Mouse (Mus musculus) MEL (cell line): ENCODE data around the gene Lmntd2. TPM values are rescaled to one million over a fixed set of nuclear protein-coding genes. Genes with fewer than 3 reads are reported as not detected.

ENCODE experiments used
- DNase-seq: peaks from one replicate; pipeline ENCODE4 v3.0.0; 2011; ENCODE audit warnings: low read depth, low spot score
- H3K27ac ChIP-seq: 2 replicates; pipeline ENCODE4 v1.5.1; 2012; ENCODE audit warnings: low read depth, mild to moderate bottlenecking, control low read depth, low read length, moderate library complexity; ENCODE audit not compliant: control insufficient read depth
- H3K27me3 ChIP-seq, 2 experiments: fragments of 150-350 bp in 1 of 2; sonication (generic) in 1 of 2; 2 replicates each; pipeline ENCODE4 v1.6.1; 2012; ENCODE audit warnings: low read length in 2 of 2, mild to moderate bottlenecking in 2 of 2, improper control_type of control experiment in 1 of 2, moderate library complexity in 1 of 2; ENCODE audit not compliant: insufficient read depth in 2 of 2, control insufficient read depth in 1 of 2
- H3K36me3 ChIP-seq, 2 experiments: 2 replicates each; pipeline ENCODE4 v1.6.1; 2012 to 2014; ENCODE audit warnings: low read length in 2 of 2, improper control_type of control experiment in 1 of 2, inconsistent platforms in 1 of 2, mild to moderate bottlenecking in 1 of 2; ENCODE audit not compliant: insufficient read depth in 2 of 2, control insufficient read depth in 1 of 2
- H3K4me1 ChIP-seq, 2 experiments: fragments of 150-350 bp in 1 of 2; sonication (generic) in 1 of 2; 2 replicates each; pipeline ENCODE4 v1.6.1; 2012; ENCODE audit warnings: low read length in 2 of 2, improper control_type of control experiment in 1 of 2, mild to moderate bottlenecking in 1 of 2; ENCODE audit not compliant: insufficient read depth in 2 of 2, control insufficient read depth in 1 of 2
- H3K4me3 ChIP-seq, 2 experiments: fragments of 150-350 bp in 1 of 2; sonication (generic) in 1 of 2; 2 replicates each; pipeline ENCODE4 v1.5.1; 2012; ENCODE audit warnings: low read depth in 2 of 2, low read length in 2 of 2, mild to moderate bottlenecking in 2 of 2, moderate library complexity in 2 of 2, control low read depth in 1 of 2, improper control_type of control experiment in 1 of 2; ENCODE audit not compliant: control insufficient read depth in 1 of 2, insufficient read depth in 1 of 2
- H3K79me2 ChIP-seq: 2 replicates; pipeline ENCODE4 v1.6.1; 2012; ENCODE audit warnings: mild to moderate bottlenecking, low read length, moderate library complexity; ENCODE audit not compliant: control insufficient read depth, poor library complexity, insufficient read depth
- H3K9ac ChIP-seq: 2 replicates; pipeline ENCODE4 v1.6.1; 2012; ENCODE audit warnings: low read depth, mild to moderate bottlenecking, control low read depth, low read length, moderate library complexity; ENCODE audit not compliant: control insufficient read depth, poor library complexity, severe bottlenecking
- H3K9me3 ChIP-seq: fragments of 150-350 bp; sonication (generic); replicated peaks from 2 replicates; pipeline ENCODE4 v1.6.1; 2012; ENCODE audit warnings: mild to moderate bottlenecking, low read length, improper control_type of control experiment, moderate library complexity; ENCODE audit not compliant: insufficient read depth
- BHLHE40 ChIP-seq: IDR thresholded peaks from 2 replicates; pipeline ENCODE4 v1.6.1; 2012; ENCODE audit warnings: low read depth, mild to moderate bottlenecking, inconsistent platforms, low read length, improper control_type of control experiment, borderline replicate concordance
- CHD1 ChIP-seq: IDR thresholded peaks from 2 replicates; pipeline ENCODE4 v1.6.1; 2012; ENCODE audit warnings: low read depth, mild to moderate bottlenecking, inconsistent platforms, low read length, improper control_type of control experiment
- E2F4 ChIP-seq: IDR thresholded peaks from 2 replicates; pipeline ENCODE4 v1.6.1; 2011; ENCODE audit warnings: low read depth, low read length, improper control_type of control experiment, borderline replicate concordance
- ELF1 ChIP-seq: IDR thresholded peaks from 2 replicates; pipeline ENCODE4 v1.6.1; 2014; ENCODE audit warnings: low read depth, mild to moderate bottlenecking, inconsistent platforms, low read length, improper control_type of control experiment, moderate library complexity
- EP300 ChIP-seq, 2 experiments: IDR thresholded peaks; 2 replicates each; pipeline ENCODE4 v1.6.1; 2011; ENCODE audit warnings: improper control_type of control experiment in 2 of 2, low read length in 2 of 2, low read depth in 1 of 2, mild to moderate bottlenecking in 1 of 2
- ETS1 ChIP-seq: IDR thresholded peaks from 2 replicates; pipeline ENCODE4 v1.6.1; 2012; ENCODE audit warnings: low read depth, mild to moderate bottlenecking, inconsistent platforms, low read length, improper control_type of control experiment, moderate library complexity
- GABPA ChIP-seq: IDR thresholded peaks from 2 replicates; pipeline ENCODE4 v1.6.1; 2012; ENCODE audit warnings: low read depth, mild to moderate bottlenecking, inconsistent platforms, low read length, improper control_type of control experiment, moderate library complexity
- GATA1 ChIP-seq: IDR thresholded peaks from 2 replicates; pipeline ENCODE4 v1.6.1; 2011; ENCODE audit warnings: low read depth, low read length, improper control_type of control experiment
- JUND ChIP-seq: IDR thresholded peaks from 2 replicates; pipeline ENCODE4 v1.6.1; 2011; ENCODE audit warnings: low read depth, mild to moderate bottlenecking, improper control_type of control experiment, low read length
- MAX ChIP-seq: IDR thresholded peaks from 2 replicates; pipeline ENCODE4 v1.6.1; 2011; ENCODE audit warnings: low read length, improper control_type of control experiment
- MAZ ChIP-seq: IDR thresholded peaks from 2 replicates; pipeline ENCODE4 v1.6.1; 2012; ENCODE audit warnings: low read depth, mild to moderate bottlenecking, inconsistent platforms, low read length, improper control_type of control experiment
- MXI1 ChIP-seq: IDR thresholded peaks from 2 replicates; pipeline ENCODE4 v1.6.1; 2011; ENCODE audit warnings: mild to moderate bottlenecking, low read depth, low read length, improper control_type of control experiment
- NELFE ChIP-seq: IDR thresholded peaks from 2 replicates; pipeline ENCODE4 v1.6.1; 2011; ENCODE audit warnings: low read depth, low read length, improper control_type of control experiment
- POLR2A ChIP-seq, 2 experiments: IDR thresholded peaks; 2 replicates each; pipeline ENCODE4 v1.6.1; 2011 to 2012; ENCODE audit warnings: low read length in 2 of 2, mild to moderate bottlenecking in 2 of 2, control low read depth in 1 of 2, improper control_type of control experiment in 1 of 2, low read depth in 1 of 2, moderate library complexity in 1 of 2; ENCODE audit not compliant: control insufficient read depth in 1 of 2, insufficient read depth in 1 of 2, poor library complexity in 1 of 2
- POLR2AphosphoS2 ChIP-seq: IDR thresholded peaks from 2 replicates; pipeline ENCODE4 v1.6.1; 2011; ENCODE audit warnings: low read length, improper control_type of control experiment
- RAD21 ChIP-seq: IDR thresholded peaks from 2 replicates; pipeline ENCODE4 v1.6.1; 2011; ENCODE audit warnings: mild to moderate bottlenecking, low read depth, low read length, improper control_type of control experiment
- RCOR1 ChIP-seq: IDR thresholded peaks from 2 replicates; pipeline ENCODE4 v1.6.1; 2012; ENCODE audit warnings: low read depth, mild to moderate bottlenecking, inconsistent platforms, low read length, improper control_type of control experiment
- SMC3 ChIP-seq: IDR thresholded peaks from 2 replicates; pipeline ENCODE4 v1.6.1; 2011; ENCODE audit warnings: low read depth, low read length, improper control_type of control experiment
- TAL1 ChIP-seq: IDR thresholded peaks from 2 replicates; pipeline ENCODE4 v1.6.1; 2012; ENCODE audit warnings: mild to moderate bottlenecking, inconsistent platforms, low read length, moderate library complexity, mixed read lengths
- TBP ChIP-seq: IDR thresholded peaks from 2 replicates; pipeline ENCODE4 v1.8.0; 2011; ENCODE audit warnings: low read depth, low read length, improper control_type of control experiment
- TCF12 ChIP-seq: IDR thresholded peaks from 2 replicates; pipeline ENCODE4 v1.6.1; 2014; ENCODE audit warnings: low read depth, mild to moderate bottlenecking, inconsistent platforms, low read length, improper control_type of control experiment, moderate library complexity
- UBTF ChIP-seq: IDR thresholded peaks from 2 replicates; pipeline ENCODE4 v1.6.1; 2012; ENCODE audit warnings: low read depth, mild to moderate bottlenecking, inconsistent platforms, low read length, improper control_type of control experiment, moderate library complexity, borderline replicate concordance; ENCODE audit not compliant: insufficient read depth
- USF1 ChIP-seq: IDR thresholded peaks from 2 replicates; pipeline ENCODE4 v1.6.1; 2014; ENCODE audit warnings: low read depth, mild to moderate bottlenecking, inconsistent platforms, low read length, improper control_type of control experiment, moderate library complexity
- USF2 ChIP-seq, 2 experiments: IDR thresholded peaks; 2 replicates each; pipeline ENCODE4 v1.6.1; 2011 to 2012; ENCODE audit warnings: improper control_type of control experiment in 2 of 2, low read length in 2 of 2, borderline replicate concordance in 1 of 2, inconsistent platforms in 1 of 2, low read depth in 1 of 2, mild to moderate bottlenecking in 1 of 2; ENCODE audit not compliant: insufficient read depth in 1 of 2
- ZC3H11A ChIP-seq: IDR thresholded peaks from 2 replicates; pipeline ENCODE4 v1.6.1; 2012; ENCODE audit warnings: low read depth, mild to moderate bottlenecking, inconsistent platforms, low read length, improper control_type of control experiment
- ZMIZ1 ChIP-seq: IDR thresholded peaks from 2 replicates; pipeline ENCODE4 v1.6.1; 2012; ENCODE audit warnings: low read depth, mild to moderate bottlenecking, inconsistent platforms, low read length, improper control_type of control experiment, moderate library complexity
- ZNF384 ChIP-seq: IDR thresholded peaks from 2 replicates; pipeline ENCODE4 v1.6.1; 2012; ENCODE audit warnings: low read depth, mild to moderate bottlenecking, inconsistent platforms, low read length, improper control_type of control experiment
- polyA plus RNA-seq, 2 experiments: library from polyadenylated mRNA; stranded (reverse) in 1 of 2; unstranded in 1 of 2; fragments of >175 nt in 1 of 2; fragments of >200 nt in 1 of 2; gene quantifications; 2 replicates each; pipeline versions ENCODE4 v1.2.1 to v1.2.4; 2012; ENCODE audit warnings: low replicate concordance in 2 of 2, low read depth in 1 of 2; ENCODE audit not compliant: insufficient read length in 2 of 2, insufficient read depth in 1 of 2, missing spikeins in 1 of 2
- total RNA-seq: library from RNA; depleted of rRNA; stranded (reverse); fragments of 300-350 nt; gene quantifications from 2 replicates; pipeline ENCODE4 v1.2.3, GENCODE M21; 2012

Lmntd2 gene
- total and polyA plus RNA-seq, 3 experiments: 0.43 TPM; not detected in 2

- H3K79me2 ChIP-seq: peaks cover 6% of the 10 kb centered on the region; the same call in 1 of the 2 replicates
- H3K4me3 ChIP-seq: peak overlapping the region; percentile 82 to 84
- H3K27me3 ChIP-seq: no peaks in the 10 kb centered on the region
- H3K9ac ChIP-seq: peak overlapping the region; percentile 81
- peaks cover 0 to 7% of the 10 kb centered on the region in 2 experiments; a peak in 2 of 4 replicates for H3K36me3 ChIP-seq
- H3K9me3 ChIP-seq: no peaks in the 10 kb centered on the region
- peaks cover 6 to 10% of the 10 kb centered on the region in 2 experiments for H3K4me1 ChIP-seq
- no peak for TF ChIP-seq USF1
- TF ChIP-seq MAZ: no peak
- no peak for TF ChIP-seq CHD1
- TF ChIP-seq NELFE: no peak
- TF ChIP-seq BHLHE40: no peak
- TF ChIP-seq RCOR1: no peak
- no peak for TF ChIP-seq ZMIZ1
- no peak for TF ChIP-seq TBP
- TF ChIP-seq ELF1: no peak
- no peak for TF ChIP-seq MAX
- TF ChIP-seq RAD21: no peak
- TF ChIP-seq SMC3: no peak
- no peak for DNase-seq
- peak overlapping the region; percentile 82 for H3K27ac ChIP-seq
Measured at GRCm38 (mm10) chr7:141173323-141173850, 40.5 kb downstream of the Lmntd2 start.

- H3K79me2 ChIP-seq: peaks cover 10% of the 10 kb centered on the region
- H3K4me1 ChIP-seq: peaks cover 6 to 17% of the 10 kb centered on the region in 2 experiments
- DNase-seq: peak; percentile 98
- H3K36me3 ChIP-seq: peaks cover 0 to 13% of the 10 kb centered on the region in 2 experiments; a peak in 2 of 4 replicates
- peak within 1 kb of the TSS; percentile 91 for H3K9ac ChIP-seq
- H3K27me3 ChIP-seq: no peaks in the 10 kb centered on the region
- H3K9me3 ChIP-seq: no peaks in the 10 kb centered on the region
- peak within 1 kb of the TSS; percentile 87 for H3K27ac ChIP-seq
- H3K4me3 ChIP-seq: peak within 1 kb of the TSS; percentile 82 to 84
- TF ChIP-seq TAL1: no peak
- no peak for TF ChIP-seq UBTF
- no peak for TF ChIP-seq ZNF384
- TF ChIP-seq TCF12: peak; percentile 23; the same call in 1 of the 2 replicates
- TF ChIP-seq E2F4: no peak
- peak; percentile 56 for TF ChIP-seq TBP
- peak; percentile 91 for TF ChIP-seq POLR2AphosphoS2
- peak; percentile 74 to 89 for TF ChIP-seq POLR2A (IDR thresholded peaks at IDR 0.05; ENCODE audit: control insufficient read depth in 1 of 2, insufficient read depth in 1 of 2, low read depth in 1 of 2, low read length in 2 of 2, poor library complexity in 1 of 2)
- TF ChIP-seq CHD1: no peak; the same call in 1 of the 2 replicates
- no peak for TF ChIP-seq JUND
- TF ChIP-seq BHLHE40: peak; percentile 57
- TF ChIP-seq RAD21: no peak
- TF ChIP-seq GATA1: no peak
- no peak for TF ChIP-seq ZC3H11A
- peak; percentile 90 for TF ChIP-seq NELFE
- no peak; a peak in 1 of 4 replicates for TF ChIP-seq EP300 (IDR thresholded peaks at IDR 0.05; ENCODE audit: low read depth in 1 of 2, low read length in 2 of 2)
- TF ChIP-seq ZMIZ1: peak; percentile 76; the same call in 1 of the 2 replicates
- TF ChIP-seq MXI1: peak; percentile 90
- TF ChIP-seq USF2 (IDR thresholded peaks at IDR 0.05; ENCODE audit: borderline replicate concordance in 1 of 2, insufficient read depth in 1 of 2, low read depth in 1 of 2, low read length in 2 of 2): peak in 1 of 2 experiments; percentile 62; a peak in 1 of 4 replicates
- peak; percentile 15; the same call in 1 of the 2 replicates for TF ChIP-seq ETS1
- peak; percentile 78; the same call in 1 of the 2 replicates for TF ChIP-seq MAZ
- TF ChIP-seq GABPA: no peak
- peak; percentile 92 for TF ChIP-seq ELF1
Measured at GRCm38 (mm10) chr7:141172116-141173006, 41.5 kb downstream of the Lmntd2 start, which contains the start of gene Rnh1. TSS of gene Rnh1 (minus strand) at chr7:141172857.
